Mouse (Mus musculus) heart, postnatal 0 days (tissue): ENCODE measurements around the gene Sgms1. TPM values are rescaled to one million over a fixed set of nuclear protein-coding genes. Genes with fewer than 3 reads are reported as not detected.

ENCODE experiments used
- ATAC-seq: fragments of 200-750 bp; cut with Nextera tagmentation; 2 replicates; pipeline ENCODE4 v1.8.0; 2017; ENCODE audit warnings: low read depth, moderate number of reproducible peaks, moderate library complexity; ENCODE audit not compliant: insufficient read depth
- DNase-seq: peaks from one replicate; pipeline ENCODE4 v3.0.0-alpha.2; 2016; ENCODE audit warnings: low spot score
- H3K27ac ChIP-seq: fragments of 300-500 bp; sonication (generic); 2 replicates; pipeline ENCODE4 v1.5.1; 2014; ENCODE audit warnings: low read depth, mild to moderate bottlenecking
- H3K27me3 ChIP-seq: fragments of 300-500 bp; sonication (generic); 2 replicates; pipeline ENCODE4 v1.6.1; 2014; ENCODE audit warnings: low read length, mixed read lengths; ENCODE audit not compliant: control insufficient read depth, insufficient read depth
- H3K36me3 ChIP-seq: fragments of 300-500 bp; sonication (generic); replicated peaks from 2 replicates; pipeline ENCODE4 v1.6.1; 2014; ENCODE audit warnings: low read length, mixed read lengths; ENCODE audit not compliant: control insufficient read depth, insufficient read depth
- H3K4me1 ChIP-seq: fragments of 300-500 bp; sonication (generic); 2 replicates; pipeline ENCODE4 v1.6.1; 2014; ENCODE audit warnings: antibody characterized with exemption; ENCODE audit not compliant: control insufficient read depth, insufficient read depth
- H3K4me2 ChIP-seq: fragments of 300-500 bp; sonication (generic); 2 replicates; pipeline ENCODE4 v1.6.1; 2014; ENCODE audit warnings: low read depth, mild to moderate bottlenecking, low read length, moderate library complexity
- H3K4me3 ChIP-seq: fragments of 300-500 bp; sonication (generic); 2 replicates; pipeline ENCODE4 v1.5.1; 2014; ENCODE audit warnings: low read depth, low read length
- H3K9ac ChIP-seq: fragments of 300-500 bp; sonication (generic); replicated peaks from 2 replicates; pipeline ENCODE4 v1.6.1; 2014; ENCODE audit warnings: low read depth, low read length, mixed read lengths
- H3K9me3 ChIP-seq: fragments of 300-500 bp; sonication (generic); replicated peaks from 2 replicates; pipeline ENCODE4 v1.6.1; 2016; ENCODE audit warnings: low read length; ENCODE audit not compliant: control insufficient read depth
- CTCF ChIP-seq: IDR thresholded peaks from 2 replicates; pipeline ENCODE4 v1.5.1; 2016; ENCODE audit warnings: antibody characterized with exemption, control low read depth, low read depth
- EP300 ChIP-seq: IDR thresholded peaks from 2 replicates; pipeline ENCODE4 v1.6.1; 2016; ENCODE audit warnings: antibody characterized with exemption, low read depth
- WGBS: fragments of 180-500 bp; shearing (Covaris S2); extraction: QIAGEN DNeasy Blood & Tissue Kit; methylation state at CpG from one replicate; pipeline ENCODE4 v1.1.7; 2014; 5-methylcytosine and 5-hydroxymethylcytosine counted together
- polyA plus RNA-seq: library from polyadenylated mRNA; unstranded; fragments of >200 nt; fragmentation: Nextera tagmentation; extraction: Ambion mirVana; gene quantifications from 2 replicates; pipeline ENCODE4 v1.2.1, GENCODE M21; 2015
- total RNA-seq: library from RNA; depleted of rRNA; stranded (reverse); fragments of >200 nt; gene quantifications from 2 replicates; pipeline ENCODE4 v1.2.3, GENCODE M21; 2014; ENCODE audit warnings: low replicate concordance

The Sgms1 gene
- total and polyA plus RNA-seq, 2 experiments from 2014 or later, result 29.4 to 52.0 TPM

- WGBS, result 8% methylated on average over 4 of the region's 4 CpGs
- Histone ChIP-seq H3K4me1 (peaks cover 56% of the 10 kb centered on the region), H3K27me3 (no peaks in the 10 kb centered on the region), H3K9me3 (no peaks in the 10 kb centered on the region), H3K36me3 (no peaks in the 10 kb centered on the region), H3K4me3 (no peak overlapping the region), H3K9ac (no peak overlapping the region), H3K4me2 (no peak overlapping the region), H3K27ac (peak overlapping the region; percentile 58)
- no peak; the same call in 1 of the 2 replicates for ATAC-seq
- no peak for DNase-seq
- TF ChIP-seq CTCF (no peak), EP300 (no peak)
These were observed 62.9 kb downstream of the Sgms1 start for GRCm38 (mm10) chr19:32326621-32327021.

GRCm38 (mm10) chr19:32326156-32326555 is 63.4 kb downstream of the Sgms1 start:
- H3K4me3 ChIP-seq, result no peak overlapping the region
- H3K27ac ChIP-seq, result peak overlapping the region; percentile 58; the same call in 1 of the 2 replicates
- ATAC-seq, result no peak
- DNase-seq, result no peak
- no peaks in the 10 kb centered on the region for H3K36me3 ChIP-seq
- H3K4me2 ChIP-seq, result no peak overlapping the region
- no peaks in the 10 kb centered on the region for H3K9me3 ChIP-seq
- 52% methylated on average over 3 of the region's 3 CpGs for WGBS
- H3K9ac ChIP-seq, result no peak overlapping the region
- H3K27me3 ChIP-seq, result no peaks in the 10 kb centered on the region
- TF ChIP-seq CTCF (no peak), EP300 (no peak)
- peaks cover 59% of the 10 kb centered on the region for H3K4me1 ChIP-seq

- Histone ChIP-seq H3K4me1 (peaks cover 52% of the 10 kb centered on the region), H3K27ac (0 out of 2 replicates have a peak overlapping the region, but pooled peaks have one; percentile 21), H3K27me3 (no peaks in the 10 kb centered on the region), H3K4me3 (no peak overlapping the region), H3K36me3 (no peaks in the 10 kb centered on the region), H3K4me2 (no peak overlapping the region), H3K9me3 (no peaks in the 10 kb centered on the region), H3K9ac (no peak overlapping the region)
- TF ChIP-seq EP300 (no peak), CTCF (no peak)
- WGBS, result 45% methylated on average over 10 of the region's 10 CpGs
- DNase-seq, result no peak
- ATAC-seq, result no peak
These were observed 64.3 kb downstream of the Sgms1 start for GRCm38 (mm10) chr19:32325100-32325768.

GRCm38 (mm10) chr19:32324550-32324949 is 65.0 kb downstream of the Sgms1 start:
- H3K4me1 ChIP-seq, result peaks cover 48% of the 10 kb centered on the region
- no peak overlapping the region for H3K4me2 ChIP-seq
- no peaks in the 10 kb centered on the region for H3K36me3 ChIP-seq
- no peak overlapping the region for H3K9ac ChIP-seq
- no peak for TF ChIP-seq EP300
- no peak for TF ChIP-seq CTCF
- no peak for ATAC-seq
- no peak for DNase-seq
- no peaks in the 10 kb centered on the region for H3K27me3 ChIP-seq
- H3K9me3 ChIP-seq, result no peaks in the 10 kb centered on the region
- H3K4me3 ChIP-seq, result no peak overlapping the region
- 100% methylated on average over 1 of the region's 1 CpGs for WGBS
- H3K27ac ChIP-seq, result 0 out of 2 replicates have a peak overlapping the region, but pooled peaks have one; percentile 21

- no peak for DNase-seq
- TF ChIP-seq EP300 (no peak), CTCF (no peak)
- WGBS, result 85% methylated on average over 11 of the region's 11 CpGs
- Histone ChIP-seq H3K4me3 (no peak overlapping the region), H3K36me3 (no peaks in the 10 kb centered on the region), H3K9me3 (no peaks in the 10 kb centered on the region), H3K27ac (peak overlapping the region; percentile 81; the same call in 1 of the 2 replicates), H3K27me3 (no peaks in the 10 kb centered on the region), H3K9ac (no peak overlapping the region), H3K4me1 (peaks cover 50% of the 10 kb centered on the region), H3K4me2 (no peak overlapping the region)
- no peak for ATAC-seq
These were observed 66.4 kb downstream of the Sgms1 start for GRCm38 (mm10) chr19:32323070-32323469.
